Mouse (Mus musculus): Measurements from ENCODE around the gene Slc20a1. TPM values are rescaled to one million over a fixed set of nuclear protein-coding genes. Genes with fewer than 3 reads are reported as not detected.

Gene Slc20a1
- polyA plus RNA-seq, 1 experiment from 2014 or later: 34.4 TPM

GRCm38 (mm10) chr2:129243005-129243404, 44.4 kb downstream of the Slc20a1 start:
- no peak overlapping the region for H3K4me2 ChIP-seq
- ATAC-seq (ENCODE audit: insufficient read depth) (no peak), DNase-seq (no peak)
- H3K27ac ChIP-seq (ENCODE audit: low read depth): no peak overlapping the region
- no peaks in the 10 kb centered on the region; the same call in 1 of the 2 replicates for H3K9me3 ChIP-seq (ENCODE audit: low read depth, low read length)
- no peak for TF ChIP-seq CTCF (IDR thresholded peaks at IDR 0.05; ENCODE audit: low read depth)
- H3K4me1 ChIP-seq (ENCODE audit: insufficient read depth): peaks cover 6% of the 10 kb centered on the region; the same call in 1 of the 2 replicates
- no peaks in the 10 kb centered on the region for H3K27me3 ChIP-seq (ENCODE audit: insufficient read depth, low read length)
- H3K4me3 ChIP-seq (ENCODE audit: low read depth, low read length): no peak overlapping the region
- H3K36me3 ChIP-seq (ENCODE audit: insufficient read depth): no peaks in the 10 kb centered on the region
- no peak overlapping the region for H3K9ac ChIP-seq
- WGBS: 56% methylated on average over 4 of the region's 4 CpGs

GRCm38 (mm10) chr2:129243786-129244185, 45.2 kb downstream of the Slc20a1 start:
- Histone ChIP-seq H3K9me3 (ENCODE audit: low read depth, low read length) (no peaks in the 10 kb centered on the region; the same call in 1 of the 2 replicates), H3K27ac (ENCODE audit: low read depth) (0 out of 2 replicates have a peak overlapping the region, but pooled peaks have one; percentile 6), H3K4me1 (ENCODE audit: insufficient read depth) (peaks cover 6% of the 10 kb centered on the region; the same call in 1 of the 2 replicates), H3K9ac (no peak overlapping the region), H3K4me3 (ENCODE audit: low read depth, low read length) (no peak overlapping the region), H3K4me2 (no peak overlapping the region), H3K36me3 (ENCODE audit: insufficient read depth) (no peaks in the 10 kb centered on the region), H3K27me3 (ENCODE audit: insufficient read depth, low read length) (no peaks in the 10 kb centered on the region)
- ATAC-seq (ENCODE audit: insufficient read depth) (no peak), DNase-seq (no peak)
- 35% methylated on average over 9 of the region's 9 CpGs for WGBS
- no peak for TF ChIP-seq CTCF (IDR thresholded peaks at IDR 0.05; ENCODE audit: low read depth)

GRCm38 (mm10) chr2:129244446-129245120, 46.0 kb downstream of the Slc20a1 start:
- ATAC-seq (ENCODE audit: insufficient read depth): peak; percentile 58; the same call in 1 of the 2 replicates
- TF ChIP-seq CTCF (IDR thresholded peaks at IDR 0.05; ENCODE audit: low read depth): no peak
- Histone ChIP-seq H3K27ac (ENCODE audit: low read depth) (no peak overlapping the region), H3K9ac (no peak overlapping the region), H3K9me3 (ENCODE audit: low read depth, low read length) (no peaks in the 10 kb centered on the region; the same call in 1 of the 2 replicates), H3K4me3 (ENCODE audit: low read depth, low read length) (no peak overlapping the region), H3K4me2 (no peak overlapping the region), H3K36me3 (ENCODE audit: insufficient read depth) (no peaks in the 10 kb centered on the region), H3K4me1 (ENCODE audit: insufficient read depth) (peaks cover 6% of the 10 kb centered on the region; the same call in 1 of the 2 replicates), H3K27me3 (ENCODE audit: insufficient read depth, low read length) (no peaks in the 10 kb centered on the region)
- DNase-seq: peak; percentile 53
- 71% methylated on average over 20 of the region's 20 CpGs for whole genome bisulfite sequencing

GRCm38 (mm10) chr2:129245618-129246017, 47.1 kb downstream of the Slc20a1 start:
- WGBS: 42% methylated on average over 5 of the region's 5 CpGs
- Histone ChIP-seq H3K9ac (no peak overlapping the region), H3K9me3 (ENCODE audit: low read depth, low read length) (no peaks in the 10 kb centered on the region), H3K4me1 (ENCODE audit: insufficient read depth) (peaks cover 6% of the 10 kb centered on the region; the same call in 1 of the 2 replicates), H3K4me3 (ENCODE audit: low read depth, low read length) (no peak overlapping the region), H3K36me3 (ENCODE audit: insufficient read depth) (no peaks in the 10 kb centered on the region), H3K27me3 (ENCODE audit: insufficient read depth, low read length) (no peaks in the 10 kb centered on the region), H3K27ac (ENCODE audit: low read depth) (no peak overlapping the region), H3K4me2 (no peak overlapping the region)
- peak; percentile 48 for DNase-seq
- no peak for TF ChIP-seq CTCF (IDR thresholded peaks at IDR 0.05; ENCODE audit: low read depth)
- no peak for ATAC-seq (ENCODE audit: insufficient read depth)

- Histone ChIP-seq H3K27ac (ENCODE audit: low read depth) (no peak overlapping the region), H3K9ac (no peak overlapping the region), H3K27me3 (ENCODE audit: insufficient read depth, low read length) (no peaks in the 10 kb centered on the region), H3K4me1 (ENCODE audit: insufficient read depth) (0 out of 2 replicates have a peak, but pooled peaks cover 4% of the 10 kb centered on the region), H3K36me3 (ENCODE audit: insufficient read depth) (no peaks in the 10 kb centered on the region), H3K4me3 (ENCODE audit: low read depth, low read length) (no peak overlapping the region), H3K9me3 (ENCODE audit: low read depth, low read length) (no peaks in the 10 kb centered on the region), H3K4me2 (no peak overlapping the region)
- DNase-seq (no peak), ATAC-seq (ENCODE audit: insufficient read depth) (no peak)
- no peak for TF ChIP-seq CTCF (IDR thresholded peaks at IDR 0.05; ENCODE audit: low read depth)
- WGBS: 64% methylated on average over 7 of the region's 7 CpGs
These were observed 47.9 kb downstream of the Slc20a1 start for GRCm38 (mm10) chr2:129246436-129246835.

GRCm38 (mm10) chr2:129246924-129247323, 48.4 kb downstream of the Slc20a1 start:
- TF ChIP-seq CTCF (IDR thresholded peaks at IDR 0.05; ENCODE audit: low read depth): no peak
- Histone ChIP-seq H3K4me1 (ENCODE audit: insufficient read depth) (0 out of 2 replicates have a peak, but pooled peaks cover 4% of the 10 kb centered on the region), H3K27ac (ENCODE audit: low read depth) (no peak overlapping the region), H3K27me3 (ENCODE audit: insufficient read depth, low read length) (no peaks in the 10 kb centered on the region), H3K4me3 (ENCODE audit: low read depth, low read length) (no peak overlapping the region), H3K9ac (no peak overlapping the region), H3K4me2 (no peak overlapping the region), H3K9me3 (ENCODE audit: low read depth, low read length) (no peaks in the 10 kb centered on the region), H3K36me3 (ENCODE audit: insufficient read depth) (no peaks in the 10 kb centered on the region)
- DNase-seq (no peak), ATAC-seq (ENCODE audit: insufficient read depth) (no peak)
- 88% methylated on average over 12 of the region's 12 CpGs for WGBS

- Histone ChIP-seq H3K9me3 (ENCODE audit: low read depth, low read length) (no peaks in the 10 kb centered on the region), H3K4me1 (ENCODE audit: insufficient read depth) (0 out of 2 replicates have a peak, but pooled peaks cover 4% of the 10 kb centered on the region), H3K9ac (no peak overlapping the region), H3K36me3 (ENCODE audit: insufficient read depth) (no peaks in the 10 kb centered on the region), H3K4me3 (ENCODE audit: low read depth, low read length) (no peak overlapping the region), H3K27me3 (ENCODE audit: insufficient read depth, low read length) (no peaks in the 10 kb centered on the region), H3K4me2 (no peak overlapping the region), H3K27ac (ENCODE audit: low read depth) (no peak overlapping the region)
- 90% methylated on average over 7 of the region's 7 CpGs for WGBS
- DNase-seq (no peak), ATAC-seq (ENCODE audit: insufficient read depth) (no peak)
- no peak for TF ChIP-seq CTCF (IDR thresholded peaks at IDR 0.05; ENCODE audit: low read depth)
These were observed 49.1 kb downstream of the Slc20a1 start for GRCm38 (mm10) chr2:129247707-129248121.

All from lung, embryonic 14.5 days (tissue).